In genomic region chr8:125242382-125242781, GRCm38 (mm10) we compare ENCODE assay signal across 10 mouse cellular contexts.
DNase-seq lines count a peak whose midpoint lies in the region; ATAC-seq and TF ChIP-seq lines count a peak whose summit lies in the region.
"Had no signal": no experiment of that assay in that cellular context is flagged by ENCODE, and none has a peak within 500 bp of the region (broad histone marks: within the 10 kb centered on the region; RNA-seq: fewer than 3 reads in every experiment).

No protein-coding gene starts in this region.

- TF ChIP-seq CTCF in lung, embryonic 14.5 days (IDR thresholded peaks at IDR 0.05; ENCODE audit: low read depth) = no peak
- TF ChIP-seq CTCF in lung, adult 2 months (IDR thresholded peaks at IDR 0.05; ENCODE audit: insufficient read depth, low read length) = no peak

- 13% methylated on average over 10 of the region's 10 CpGs for WGBS in lung, embryonic 14.5 days
- 30% methylated on average over 10 of the region's 10 CpGs for WGBS in lung, adult 2 months
- 10% methylated on average over 10 of the region's 10 CpGs for WGBS in heart, embryonic 16.5 days

- peak; percentile 46 for DNase-seq in embryo, embryonic 11 days
- DNase-seq in embryo, embryonic 10.5 days (ENCODE audit: low spot score) = no peak
- DNase-seq in lung, embryonic 14.5 days = peak; percentile 81
- DNase-seq in lung, adult 2 months = no peak
- peak; percentile 30 for DNase-seq in lung, postnatal 14 days
- DNase-seq in layer of hippocampus, postnatal 25 days (ENCODE audit: extremely low spot score in 1 of 2, low spot score in 1 of 2) = no peak
- no peak for DNase-seq in urinary bladder, postnatal 36 days (ENCODE audit: low spot score in 2 of 2)
- DNase-seq: cerebellum, adult 8-10 months had no signal

- H3K9me3 ChIP-seq in lung, embryonic 14.5 days (ENCODE audit: low read depth, low read length) = no peaks in the 10 kb centered on the region
- no peaks in the 10 kb centered on the region for H3K9me3 ChIP-seq in heart, embryonic 16.5 days (replicated peaks; ENCODE audit: control insufficient read depth, low read length)

- H3K36me3 ChIP-seq in lung, embryonic 14.5 days (ENCODE audit: insufficient read depth) = no peaks in the 10 kb centered on the region
- H3K36me3 ChIP-seq in heart, embryonic 16.5 days (ENCODE audit: control insufficient read depth, insufficient read depth) = no peaks in the 10 kb centered on the region

- no peaks in the 10 kb centered on the region for H3K27me3 ChIP-seq in lung, embryonic 14.5 days (ENCODE audit: insufficient read depth, low read length)
- H3K27me3 ChIP-seq in heart, embryonic 16.5 days (ENCODE audit: control insufficient read depth, insufficient read depth, low read length) = no peaks in the 10 kb centered on the region

- TF ChIP-seq POLR2A in lung, adult 2 months (IDR thresholded peaks at IDR 0.05; ENCODE audit: borderline replicate concordance, extremely low read depth, low read depth, low read length) = no peak

- H3K4me1 ChIP-seq in lung, embryonic 14.5 days (ENCODE audit: insufficient read depth) = 0 out of 2 replicates have a peak, but pooled peaks cover 8% of the 10 kb centered on the region
- H3K4me1 ChIP-seq in lung, adult 2 months (ENCODE audit: control insufficient read depth, insufficient read depth, low read length) = peaks cover 6% of the 10 kb centered on the region; the same call in 1 of the 2 replicates
- H3K4me1 ChIP-seq in heart, embryonic 16.5 days (ENCODE audit: control insufficient read depth, insufficient read depth, low read length) = peaks cover 20% of the 10 kb centered on the region

- H3K27ac ChIP-seq in lung, embryonic 14.5 days (ENCODE audit: low read depth) = no peak overlapping the region
- H3K27ac ChIP-seq in heart, embryonic 16.5 days (ENCODE audit: low read length) = peak overlapping the region; percentile 40
- H3K27ac ChIP-seq: macrophage had no signal

- no peak overlapping the region for H3K4me2 ChIP-seq in lung, embryonic 14.5 days
- peak overlapping the region; percentile 24; the same call in 1 of the 2 replicates for H3K4me2 ChIP-seq in heart, embryonic 16.5 days (ENCODE audit: low read depth, low read length)

- no peak; the same call in 1 of the 2 replicates for ATAC-seq in lung, embryonic 14.5 days (ENCODE audit: insufficient read depth)
- peak; percentile 71 for ATAC-seq in heart, embryonic 16.5 days (replicated peaks; ENCODE audit: extremely low read depth, insufficient read depth, low FRiP score)

- H3K9ac ChIP-seq in lung, embryonic 14.5 days = no peak overlapping the region
- no peak overlapping the region for H3K9ac ChIP-seq in heart, embryonic 16.5 days (ENCODE audit: low read length)

- no peak overlapping the region for H3K4me3 ChIP-seq in lung, embryonic 14.5 days (ENCODE audit: low read depth, low read length)
- H3K4me3 ChIP-seq in lung, adult 2 months (replicated peaks; ENCODE audit: extremely low read depth, low read depth, low read length) = no peak overlapping the region
- no peak overlapping the region for H3K4me3 ChIP-seq in heart, embryonic 16.5 days (ENCODE audit: low read length)

Comparison
In these comparisons a context has a peak if more than half of its experiments do, and no peak if none do; other contexts are left out.
1. DNase-seq: peak in embryo, embryonic 11 days (single experiment), lung, embryonic 14.5 days (single experiment) and lung, postnatal 14 days (single experiment); none in embryo, embryonic 10.5 days (single experiment), lung, adult 2 months (single experiment), layer of hippocampus, postnatal 25 days (0 of 2) and urinary bladder, postnatal 36 days (0 of 2).